ENCODE assay signal across 8 mouse cellular contexts in genomic region chr5:136918655-136919472, GRCm38 (mm10). TPM values are rescaled to one million over a fixed set of nuclear protein-coding genes. Genes with fewer than 3 reads are reported as not detected.
DNase-seq lines count a peak whose midpoint lies in the region; ATAC-seq lines count a peak whose summit lies in the region.

No protein-coding gene starts in this region.

- DNase-seq in adrenal gland, adult 8-10 months, result peak; percentile 55
- DNase-seq in embryo, embryonic 11 days, result peak; percentile 89
- DNase-seq in gastrocnemius, postnatal 25 days, result peak; percentile 71
- DNase-seq in left cerebral cortex, postnatal 14 days (ENCODE audit: low spot score in 2 of 2), result peak; percentile 71 to 85
- DNase-seq in right cerebral cortex, postnatal 25 days, result peak; percentile 87
- DNase-seq in yolk sac, embryonic 10.5 days (ENCODE audit: low spot score), result peak; percentile 93

- H3K4me1 ChIP-seq in intestine, embryonic 15.5 days (replicated peaks), result peaks cover 6% of the 10 kb centered on the region; the same call in 1 of the 2 replicates

- H3K9ac ChIP-seq in intestine, embryonic 15.5 days, result peak overlapping the region; percentile 61

- 0 out of 2 replicates have a peak overlapping the region, but pooled peaks have one; percentile 24 for H3K27ac ChIP-seq in intestine, embryonic 15.5 days

- no peaks in the 10 kb centered on the region for H3K9me3 ChIP-seq in intestine, embryonic 15.5 days

- no peaks in the 10 kb centered on the region for H3K27me3 ChIP-seq in intestine, embryonic 15.5 days (replicated peaks)

- peak overlapping the region; percentile 87 for H3K4me2 ChIP-seq in intestine, embryonic 15.5 days (replicated peaks)

- ATAC-seq in intestine, embryonic 15.5 days, result peak; percentile 88
- peak; percentile 96 for ATAC-seq in megakaryocyte-erythroid progenitor cell, adult 5-6 weeks (replicated peaks; ENCODE audit: low FRiP score, low TSS enrichment, poor library complexity, severe bottlenecking)

- H3K36me3 ChIP-seq in intestine, embryonic 15.5 days, result no peaks in the 10 kb centered on the region

- 2% methylated on average over 38 of the region's 38 CpGs for WGBS in intestine, embryonic 15.5 days

- peak overlapping the region; percentile 61 for H3K4me3 ChIP-seq in intestine, embryonic 15.5 days (replicated peaks)

- intact Hi-C loops in left cerebral cortex, postnatal 14 days (cut with DNase I), result no loop called here

RNA-seq across cellular contexts. Expression of gene Ift22, which starts 10.9 kb away (rescaled TPM):
- 10 to 100 TPM; 30.5 to 53.5 (median 41.9) TPM for total RNA-seq in adrenal gland, adult 8-10 months (2022)
- total RNA-seq in gastrocnemius, postnatal 25 days (2021), result 1 to 10 TPM; 5.6 to 6.9 TPM
- 54.4 and 55.0 TPM in 2 replicates for polyA plus RNA-seq in intestine, embryonic 15.5 days (2015; fragmentation: Nextera tagmentation; extraction: Ambion mirVana)
- 100 to 1,000 TPM in 1 of 2 experiments, 10 to 100 TPM in 1; 98.1 to 110 TPM for total RNA-seq in left cerebral cortex, postnatal 14 days (2021)
- total RNA-seq in megakaryocyte-erythroid progenitor cell, adult 5-6 weeks (2014; fragmentation: Nextera tagmentation), result 12.1 and 17.4 TPM in 2 replicates
- 1.5 and 5.4 TPM in 2 replicates for total RNA-seq in megakaryocyte-erythroid progenitor cell, adult 5-6 weeks (2017)

RNA-seq across cellular contexts. Expression of gene Fis1, which starts 34.2 kb away (rescaled TPM):
- 100 to 1,000 TPM; 210 to 255 (median 217) TPM for total RNA-seq in adrenal gland, adult 8-10 months (2022)
- 100 to 1,000 TPM; 159 to 164 TPM for total RNA-seq in gastrocnemius, postnatal 25 days (2021)
- polyA plus RNA-seq in intestine, embryonic 15.5 days (2015; fragmentation: Nextera tagmentation; extraction: Ambion mirVana), result 258 and 259 TPM in 2 replicates
- 100 to 1,000 TPM; 233 to 242 TPM for total RNA-seq in left cerebral cortex, postnatal 14 days (2021)
- total RNA-seq in megakaryocyte-erythroid progenitor cell, adult 5-6 weeks (2014; fragmentation: Nextera tagmentation), result 160 and 187 TPM in 2 replicates
- total RNA-seq in megakaryocyte-erythroid progenitor cell, adult 5-6 weeks (2017), result 61.1 and 71.8 TPM in 2 replicates

RNA-seq across cellular contexts. Expression of gene Col26a1, which starts 35.9 kb away (rescaled TPM):
- 1 to 10 TPM in 2 of 4 experiments, under 1 TPM in 2; 0.22 to 1.4 (median 0.94) TPM for total RNA-seq in adrenal gland, adult 8-10 months (2022)
- 1 to 10 TPM; 4.9 to 5.7 TPM for total RNA-seq in gastrocnemius, postnatal 25 days (2021)
- 9.6 and 10.8 TPM in 2 replicates for polyA plus RNA-seq in intestine, embryonic 15.5 days (2015; fragmentation: Nextera tagmentation; extraction: Ambion mirVana)
- total RNA-seq in left cerebral cortex, postnatal 14 days (2021), result 10 to 100 TPM; 17.2 to 20.4 TPM
- total RNA-seq in megakaryocyte-erythroid progenitor cell, adult 5-6 weeks (2014; fragmentation: Nextera tagmentation), result not detected in 2 replicates
- not detected in 2 replicates for total RNA-seq in megakaryocyte-erythroid progenitor cell, adult 5-6 weeks (2017)

RNA-seq across cellular contexts. Expression of gene Cldn15, which starts 47.6 kb away (rescaled TPM):
- 10 to 100 TPM in 3 of 4 experiments, 1 to 10 TPM in 1; 9.5 to 13.7 (median 12.1) TPM for total RNA-seq in adrenal gland, adult 8-10 months (2022)
- total RNA-seq in gastrocnemius, postnatal 25 days (2021), result 1 to 10 TPM in 1 of 2 experiments, under 1 TPM in 1; 0.67 to 3.3 TPM
- 18.4 and 24.9 TPM in 2 replicates for polyA plus RNA-seq in intestine, embryonic 15.5 days (2015; fragmentation: Nextera tagmentation; extraction: Ambion mirVana)
- under 1 TPM in 1 of 2 experiments, not detected in 1; 0.17 TPM for total RNA-seq in left cerebral cortex, postnatal 14 days (2021)
- total RNA-seq in megakaryocyte-erythroid progenitor cell, adult 5-6 weeks (2014; fragmentation: Nextera tagmentation), result 0.13 TPM in 1 of 2 replicates, not detected in the other
- not detected in 2 replicates for total RNA-seq in megakaryocyte-erythroid progenitor cell, adult 5-6 weeks (2017)

Comparison
In these comparisons a context has a peak if more than half of its experiments do, and no peak if none do; other contexts are left out.
1. Peak in every context shown above with its lines: DNase-seq, ATAC-seq, H3K4me3 ChIP-seq and H3K27ac ChIP-seq.